Mouse (Mus musculus) hindbrain, embryonic 13.5 days (tissue): ENCODE data around the gene Sntb2. TPM values are rescaled to one million over a fixed set of nuclear protein-coding genes. Genes with fewer than 3 reads are reported as not detected.
"Not testable (repeated sequence)": the region's sequence is repeated elsewhere in the genome, so short reads cannot be mapped to it uniquely, and the experiment has no call there.

Experiments used
- ATAC-seq: fragments of 200-750 bp; cut with Nextera tagmentation; 2 replicates; pipeline ENCODE4 v1.8.0; 2017; ENCODE audit warnings: moderate TSS enrichment; ENCODE audit not compliant: low FRiP score
- H3K27ac ChIP-seq: fragments of 300-500 bp; sonication (generic); 2 replicates; pipeline ENCODE4 v1.5.1; 2015; ENCODE audit warnings: inconsistent platforms, mild to moderate bottlenecking, moderate library complexity
- H3K27me3 ChIP-seq: fragments of 300-500 bp; sonication (generic); 2 replicates; pipeline ENCODE4 v1.6.1; 2015; ENCODE audit warnings: mild to moderate bottlenecking, inconsistent platforms
- H3K36me3 ChIP-seq: fragments of 300-500 bp; sonication (generic); 2 replicates; pipeline ENCODE4 v1.6.1; 2015; ENCODE audit warnings: mild to moderate bottlenecking, inconsistent platforms
- H3K4me1 ChIP-seq: fragments of 300-500 bp; sonication (generic); replicated peaks from 2 replicates; pipeline ENCODE4 v1.6.1; 2015; ENCODE audit warnings: inconsistent platforms
- H3K4me2 ChIP-seq: fragments of 300-500 bp; sonication (generic); 2 replicates; pipeline ENCODE4 v1.6.1; 2015; ENCODE audit warnings: inconsistent platforms, mild to moderate bottlenecking, moderate library complexity
- H3K4me3 ChIP-seq: fragments of 300-500 bp; sonication (generic); 2 replicates; pipeline ENCODE4 v1.5.1; 2015; ENCODE audit warnings: mild to moderate bottlenecking, inconsistent platforms
- H3K9ac ChIP-seq: fragments of 300-500 bp; sonication (generic); 2 replicates; pipeline ENCODE4 v1.6.1; 2015; ENCODE audit warnings: mild to moderate bottlenecking, inconsistent platforms
- H3K9me3 ChIP-seq: fragments of 300-500 bp; sonication (generic); 2 replicates; pipeline ENCODE4 v1.6.1; 2016; ENCODE audit warnings: inconsistent platforms
- WGBS: fragments of 180-500 bp; shearing (Covaris S2); methylation state at CpG from one replicate; pipeline ENCODE4 v1.1.7; 2015; 5-methylcytosine and 5-hydroxymethylcytosine counted together
- polyA plus RNA-seq: library from polyadenylated mRNA; unstranded; fragments of >200 nt; fragmentation: Nextera tagmentation; extraction: Ambion mirVana; gene quantifications from 2 replicates; pipeline ENCODE4 v1.2.1, GENCODE M21; 2015

Sntb2 gene
- polyA plus RNA-seq, 1 experiment from 2014 or later = 7.9 TPM

DNA sequence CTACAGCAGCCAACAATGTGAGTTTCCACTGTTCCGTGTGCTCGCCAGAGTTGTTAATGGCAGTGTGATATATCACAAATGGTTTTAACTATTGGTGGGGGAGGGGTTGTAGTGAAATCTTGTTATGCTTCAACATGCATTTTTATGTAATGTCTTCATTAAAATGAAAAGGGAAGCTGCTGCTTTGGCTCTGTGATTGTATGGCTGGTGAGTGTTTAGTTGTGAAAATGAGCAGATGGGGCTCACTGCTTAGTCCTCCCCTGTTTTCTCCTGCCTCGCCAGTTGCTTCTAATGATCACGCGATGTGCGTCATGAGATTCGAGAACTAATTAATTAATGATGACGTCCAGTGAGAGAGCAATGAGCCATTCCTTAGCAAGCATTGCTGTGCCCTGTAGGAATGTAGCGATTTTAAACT lies 49.9 kb downstream of the Sntb2 start:
- H3K36me3 ChIP-seq = no peaks in the 10 kb centered on the region
- H3K9ac ChIP-seq = 0 out of 2 replicates have a peak overlapping the region, but pooled peaks have one; percentile 13
- no peak overlapping the region for H3K4me3 ChIP-seq
- H3K27me3 ChIP-seq = no peaks in the 10 kb centered on the region
- WGBS = 51% methylated on average over 9 of the region's 9 CpGs
- peaks cover 12% of the 10 kb centered on the region for H3K4me1 ChIP-seq
- ATAC-seq = peak; percentile 71; the same call in 1 of the 2 replicates
- H3K9me3 ChIP-seq = no peaks in the 10 kb centered on the region
- peak overlapping the region; percentile 76 for H3K27ac ChIP-seq
- peak overlapping the region; percentile 15; the same call in 1 of the 2 replicates for H3K4me2 ChIP-seq

DNA sequence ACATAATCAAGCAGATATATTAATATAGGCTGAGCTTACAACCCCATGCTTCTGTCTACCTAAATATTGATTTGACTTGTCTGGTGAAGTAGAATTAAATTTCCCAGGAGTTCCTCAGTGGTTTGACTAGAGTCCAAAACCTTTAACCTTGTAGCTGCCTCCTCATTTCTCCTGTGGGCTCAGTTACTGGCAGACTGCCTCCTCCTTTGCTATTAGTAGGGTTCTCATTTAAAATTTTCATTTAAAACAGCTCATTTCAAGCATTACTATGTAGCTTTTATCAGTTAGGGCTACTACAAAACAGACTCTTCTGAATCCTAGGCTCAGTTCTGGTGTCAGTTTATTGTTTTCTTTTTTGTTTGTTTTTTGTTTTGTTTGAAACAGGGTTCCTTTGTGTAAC lies 50.4 kb downstream of the Sntb2 start:
- Histone ChIP-seq H3K4me1 (peaks cover 12% of the 10 kb centered on the region), H3K36me3 (no peaks in the 10 kb centered on the region), H3K4me3 (no peak overlapping the region), H3K9ac (no peak overlapping the region), H3K27ac (peak overlapping the region; percentile 68), H3K4me2 (no peak overlapping the region), H3K9me3 (no peaks in the 10 kb centered on the region), H3K27me3 (no peaks in the 10 kb centered on the region)
- ATAC-seq = no peak

DNA sequence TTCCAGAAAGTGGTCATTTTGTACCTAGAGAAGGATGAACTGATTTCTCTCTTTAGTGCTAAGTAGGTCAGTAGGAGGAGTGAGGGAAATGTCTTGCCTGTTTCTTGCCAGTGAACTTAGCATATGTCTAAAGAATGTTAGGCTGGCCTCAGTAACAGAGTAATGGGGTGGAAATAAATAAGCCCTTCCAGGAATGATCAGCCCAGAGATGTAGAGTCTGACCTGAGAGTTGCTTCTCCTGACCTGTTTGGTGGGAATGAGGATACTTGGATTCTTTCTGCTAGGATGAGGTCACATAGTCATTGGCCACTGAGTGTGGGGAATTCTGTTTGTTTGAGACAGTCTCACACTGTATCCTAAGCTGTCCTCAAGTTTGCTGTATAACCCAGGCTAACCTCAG lies 52.0 kb downstream of the Sntb2 start:
- Histone ChIP-seq H3K4me2 (no peak overlapping the region), H3K4me3 (no peak overlapping the region), H3K27ac (no peak overlapping the region), H3K27me3 (no peaks in the 10 kb centered on the region), H3K4me1 (peaks cover 12% of the 10 kb centered on the region), H3K36me3 (peaks cover 8% of the 10 kb centered on the region), H3K9me3 (no peaks in the 10 kb centered on the region), H3K9ac (no peak overlapping the region)
- ATAC-seq = no peak

DNA sequence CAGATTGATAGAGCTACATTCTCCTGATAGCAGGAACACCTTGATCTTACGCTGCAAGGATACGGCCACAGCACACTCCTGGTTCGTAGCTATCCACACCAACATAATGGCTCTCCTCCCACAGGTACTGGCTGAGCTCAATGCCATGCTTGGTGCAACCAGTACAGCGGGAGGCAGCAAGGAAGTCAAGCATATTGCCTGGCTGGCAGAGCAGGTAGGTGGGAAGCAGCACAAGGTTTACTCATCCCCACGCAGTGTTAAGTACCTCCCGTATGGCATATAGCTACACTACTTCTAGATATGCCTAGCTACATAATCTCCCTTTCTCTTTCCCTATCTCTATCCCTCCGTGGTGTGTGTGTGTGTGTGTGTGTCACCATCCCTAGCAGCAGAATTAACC lies 55.8 kb downstream of the Sntb2 start:
- H3K27me3 ChIP-seq = no peaks in the 10 kb centered on the region
- no peak overlapping the region for H3K9ac ChIP-seq
- no peak overlapping the region for H3K27ac ChIP-seq
- H3K9me3 ChIP-seq = no peaks in the 10 kb centered on the region
- 92% methylated on average over 7 of the region's 7 CpGs for WGBS
- H3K4me3 ChIP-seq = no peak overlapping the region
- no peaks in the 10 kb centered on the region for H3K4me1 ChIP-seq
- peaks cover 13% of the 10 kb centered on the region for H3K36me3 ChIP-seq
- no peak for ATAC-seq
- no peak overlapping the region for H3K4me2 ChIP-seq

DNA sequence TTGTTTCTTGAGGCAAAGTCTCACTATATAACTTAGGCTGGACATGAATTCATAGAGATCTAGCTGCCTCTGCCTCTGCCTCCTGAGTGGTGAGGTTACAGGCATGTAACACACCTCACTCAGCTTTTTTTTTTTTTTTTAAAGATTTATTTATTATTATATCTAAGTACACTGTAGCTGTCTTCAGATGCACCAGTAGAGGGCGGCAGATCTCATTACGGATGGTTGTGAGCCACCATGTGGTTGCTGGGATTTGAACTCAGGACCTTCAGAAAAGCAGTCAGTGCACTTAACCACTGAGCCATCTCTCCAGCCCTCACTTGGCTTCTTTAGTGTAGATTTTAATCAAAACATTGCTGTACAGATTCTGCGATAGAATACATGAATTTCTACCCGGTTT lies 60.8 kb downstream of the Sntb2 start:
- not testable (repeated sequence) for H3K4me2 ChIP-seq
- WGBS = 89% methylated on average over 4 of the region's 4 CpGs

DNA sequence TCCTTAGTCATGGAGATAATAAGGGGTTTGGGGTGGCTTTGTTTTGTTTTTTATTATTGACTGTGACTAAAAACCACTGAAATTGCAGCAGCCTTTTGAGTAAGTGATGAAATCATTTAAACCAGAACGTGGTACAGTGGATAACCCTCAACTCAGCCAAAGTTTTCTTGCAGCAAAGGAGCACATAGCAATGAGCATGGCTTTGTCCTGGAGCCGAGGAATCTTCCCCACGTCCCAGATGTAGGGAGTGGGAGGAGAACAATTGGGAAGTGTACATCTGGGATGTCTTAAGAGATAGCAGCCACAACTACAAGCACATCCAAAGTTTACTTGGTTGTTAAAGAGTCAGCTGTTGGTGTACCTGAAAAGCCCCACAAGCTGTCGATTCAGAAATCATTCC lies 61.9 kb downstream of the Sntb2 start:
- no peak overlapping the region for H3K27ac ChIP-seq
- no peaks in the 10 kb centered on the region for H3K27me3 ChIP-seq
- WGBS = 89% methylated on average over 4 of the region's 4 CpGs
- H3K4me1 ChIP-seq = no peaks in the 10 kb centered on the region
- no peak for ATAC-seq
- peaks cover 16% of the 10 kb centered on the region for H3K36me3 ChIP-seq
- no peaks in the 10 kb centered on the region for H3K9me3 ChIP-seq
- H3K4me2 ChIP-seq = no peak overlapping the region
- H3K9ac ChIP-seq = no peak overlapping the region
- H3K4me3 ChIP-seq = no peak overlapping the region

More for the DNA sequence above, 60.8 kb downstream of the Sntb2 start:
- H3K9ac ChIP-seq, ATAC-seq, H3K27me3 ChIP-seq, H3K9me3 ChIP-seq, H3K27ac ChIP-seq, H3K4me3 ChIP-seq, H3K4me1 ChIP-seq: not testable (repeated sequence)
- peaks cover 23% of the 10 kb centered on the region for H3K36me3 ChIP-seq

DNA sequence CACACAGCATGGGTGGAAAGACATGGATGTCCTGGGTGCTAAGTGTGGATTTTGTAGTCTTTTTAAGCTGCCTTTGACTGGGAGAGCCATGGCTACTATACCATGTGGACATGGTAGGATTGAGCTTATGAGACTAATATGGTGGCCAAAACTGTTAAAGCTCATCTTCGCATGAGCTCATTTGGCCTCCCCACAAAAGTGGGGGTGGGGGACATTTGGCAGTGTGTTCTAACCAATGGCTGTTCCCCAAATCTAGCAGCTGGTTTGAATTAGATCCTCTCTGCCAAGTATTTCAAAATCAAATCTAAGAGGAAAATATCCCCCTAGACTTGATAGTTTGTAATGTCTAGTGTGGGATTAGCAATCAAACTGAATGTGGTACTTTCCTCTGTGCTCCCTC lies 63.5 kb downstream of the Sntb2 start:
- H3K4me3 ChIP-seq = no peak overlapping the region
- 86% methylated on average over 1 of the region's 1 CpGs for WGBS

DNA sequence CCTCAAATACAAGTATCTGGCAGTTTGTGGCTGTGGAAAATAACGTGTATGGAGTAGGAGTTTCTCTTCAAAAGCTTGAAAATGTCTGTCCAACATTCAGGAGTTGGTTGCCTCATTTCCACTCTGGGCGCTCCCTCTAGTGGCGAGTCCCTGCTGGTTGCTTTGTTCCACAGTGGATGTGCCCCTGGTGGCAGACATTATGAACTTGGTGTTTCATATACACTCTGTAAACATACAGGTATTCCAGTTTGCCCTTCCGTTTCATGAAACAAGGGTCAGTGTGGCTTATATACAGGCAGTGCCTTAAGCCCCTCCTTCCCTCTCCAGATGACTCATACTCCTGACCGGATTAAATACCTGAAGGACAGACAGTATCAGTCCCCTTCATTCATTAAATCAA lies 67.0 kb downstream of the Sntb2 start:
- Histone ChIP-seq H3K4me2 (no peak overlapping the region), H3K36me3 (peaks cover 8% of the 10 kb centered on the region; the same call in 1 of the 2 replicates), H3K9ac (no peak overlapping the region), H3K27ac (no peak overlapping the region), H3K9me3 (no peaks in the 10 kb centered on the region), H3K4me3 (no peak overlapping the region), H3K4me1 (no peaks in the 10 kb centered on the region), H3K27me3 (no peaks in the 10 kb centered on the region)
- peak; percentile 68; the same call in 1 of the 2 replicates for ATAC-seq
- WGBS = 42% methylated on average over 5 of the region's 5 CpGs

More for the DNA sequence above, 63.5 kb downstream of the Sntb2 start:
- Histone ChIP-seq H3K27ac (no peak overlapping the region), H3K9ac (no peak overlapping the region), H3K36me3 (peaks cover 13% of the 10 kb centered on the region; the same call in 1 of the 2 replicates), H3K4me1 (no peaks in the 10 kb centered on the region), H3K9me3 (no peaks in the 10 kb centered on the region), H3K27me3 (no peaks in the 10 kb centered on the region), H3K4me2 (no peak overlapping the region)
- ATAC-seq = no peak

DNA sequence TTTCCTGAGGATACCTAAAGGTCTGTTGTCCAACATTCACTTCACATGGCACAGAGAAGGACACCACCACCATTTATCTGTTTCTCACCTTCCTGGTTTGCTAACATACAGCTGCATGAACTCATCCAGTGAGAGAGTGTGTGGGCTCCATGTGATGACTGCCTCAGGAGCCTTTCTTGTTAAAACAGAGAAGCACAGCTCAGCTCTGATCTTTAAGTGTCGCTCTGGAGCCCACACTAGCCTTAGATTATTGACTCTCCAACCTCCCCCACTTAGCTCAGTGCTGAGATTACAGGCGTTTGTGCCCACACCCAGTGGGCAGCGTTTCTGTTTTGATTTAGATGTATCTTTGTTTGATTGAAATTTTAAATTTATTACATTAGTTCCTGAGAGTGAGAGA lies 72.2 kb downstream of the Sntb2 start:
- Histone ChIP-seq H3K4me2 (no peak overlapping the region), H3K4me1 (no peaks in the 10 kb centered on the region), H3K27ac (no peak overlapping the region), H3K27me3 (no peaks in the 10 kb centered on the region), H3K9me3 (no peaks in the 10 kb centered on the region), H3K36me3 (peaks cover 36% of the 10 kb centered on the region), H3K4me3 (no peak overlapping the region), H3K9ac (no peak overlapping the region)
- no peak for ATAC-seq
- 93% methylated on average over 3 of the region's 3 CpGs for WGBS

DNA sequence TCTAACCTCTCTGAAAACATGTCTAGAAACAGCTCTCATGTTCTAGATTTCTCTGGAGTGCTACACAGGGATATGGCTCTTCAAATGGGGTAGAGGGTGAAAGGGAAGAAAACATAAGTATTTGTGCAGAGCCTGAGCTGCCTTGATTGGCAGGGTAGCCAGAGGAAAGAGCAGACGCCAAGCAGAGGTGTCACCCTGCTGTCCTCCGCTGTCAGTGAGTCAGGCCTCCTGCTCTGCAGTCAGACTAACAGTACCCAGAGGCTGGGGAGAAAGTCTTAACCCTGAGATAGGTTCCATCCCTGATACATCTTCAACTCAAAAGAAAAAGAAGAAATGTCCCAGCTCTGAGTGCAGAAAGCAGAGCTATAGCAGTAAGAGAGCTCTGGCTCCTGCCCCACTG lies 77.1 kb downstream of the Sntb2 start:
- H3K27me3 ChIP-seq = no peaks in the 10 kb centered on the region
- no peaks in the 10 kb centered on the region for H3K4me1 ChIP-seq
- H3K27ac ChIP-seq = no peak overlapping the region
- ATAC-seq = no peak
- H3K36me3 ChIP-seq = peaks cover 32% of the 10 kb centered on the region
- WGBS = 84% methylated on average over 2 of the region's 2 CpGs
- H3K4me3 ChIP-seq = no peak overlapping the region
- H3K9me3 ChIP-seq = no peaks in the 10 kb centered on the region
- no peak overlapping the region for H3K4me2 ChIP-seq
- H3K9ac ChIP-seq = no peak overlapping the region

DNA sequence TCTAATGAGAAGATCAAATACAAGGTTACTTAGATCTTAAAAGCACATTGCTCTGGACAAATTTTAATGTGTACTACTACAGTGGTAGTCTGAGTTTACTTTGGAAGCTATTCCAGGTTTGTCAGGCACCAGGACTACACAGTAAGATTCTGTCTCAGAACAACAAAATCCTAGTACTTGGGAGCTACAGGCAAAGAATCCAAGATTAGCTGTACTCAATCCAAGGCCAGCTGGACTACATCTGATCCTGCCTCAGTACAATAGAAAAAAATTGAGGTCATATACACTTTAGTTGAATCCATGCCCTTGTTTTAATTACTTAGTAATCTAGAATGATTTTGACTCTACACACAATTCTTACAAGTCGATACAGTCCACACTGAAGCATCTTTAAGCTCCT lies 79.4 kb downstream of the Sntb2 start:
- Histone ChIP-seq H3K9me3 (no peaks in the 10 kb centered on the region), H3K4me2 (no peak overlapping the region), H3K36me3 (peaks cover 29% of the 10 kb centered on the region), H3K27me3 (no peaks in the 10 kb centered on the region), H3K9ac (no peak overlapping the region), H3K27ac (no peak overlapping the region), H3K4me1 (no peaks in the 10 kb centered on the region), H3K4me3 (no peak overlapping the region)
- ATAC-seq = no peak
- 93% methylated on average over 1 of the region's 1 CpGs for WGBS

DNA sequence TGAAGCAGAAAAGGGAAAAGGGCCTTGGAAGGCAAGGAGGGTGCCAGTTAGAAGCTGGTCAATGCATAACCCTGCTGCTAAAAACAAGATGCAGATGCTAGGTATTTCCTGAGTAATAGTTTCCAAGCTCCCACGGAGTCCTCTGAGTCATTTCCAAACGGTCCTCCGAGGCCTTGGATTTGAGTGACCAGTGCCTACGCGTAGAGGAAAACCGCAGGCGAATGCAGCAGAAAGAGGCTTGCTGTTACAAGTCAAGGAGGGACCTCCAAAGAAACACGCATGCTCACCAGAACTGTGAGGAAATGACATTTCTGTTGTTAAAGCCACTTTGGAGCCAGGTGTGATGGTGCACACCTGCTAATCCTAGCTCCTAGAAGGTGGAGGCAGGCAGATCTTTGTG lies 87.9 kb downstream of the Sntb2 start:
- Histone ChIP-seq H3K4me3 (no peak overlapping the region), H3K27me3 (0 out of 2 replicates have a peak, but pooled peaks cover 2% of the 10 kb centered on the region), H3K9ac (no peak overlapping the region), H3K27ac (no peak overlapping the region), H3K9me3 (no peaks in the 10 kb centered on the region), H3K4me2 (no peak overlapping the region), H3K36me3 (no peaks in the 10 kb centered on the region), H3K4me1 (no peaks in the 10 kb centered on the region)
- 92% methylated on average over 8 of the region's 8 CpGs for WGBS
- no peak for ATAC-seq

DNA sequence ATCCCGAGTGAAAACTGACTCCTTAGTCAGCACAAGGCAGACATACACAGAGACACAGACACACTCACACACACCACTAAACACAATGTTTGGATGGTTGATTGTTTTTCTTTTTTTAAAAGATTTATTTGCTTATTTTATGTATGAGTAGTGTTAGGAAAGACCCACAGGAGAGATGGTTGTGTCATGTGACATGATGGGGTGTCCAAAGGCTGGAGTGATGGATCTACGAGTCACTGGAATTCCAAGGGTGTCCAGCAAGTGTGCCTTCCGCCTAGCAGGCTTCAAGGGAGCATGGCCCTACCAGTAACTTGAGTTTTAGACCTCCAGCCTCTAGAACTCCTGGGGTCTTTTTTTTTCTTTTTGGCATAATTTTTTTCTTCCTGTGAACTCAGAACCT lies 93.8 kb downstream of the Sntb2 start:
- 0 out of 2 replicates have a peak, but pooled peaks cover 2% of the 10 kb centered on the region for H3K27me3 ChIP-seq
- peaks cover 21% of the 10 kb centered on the region for H3K4me1 ChIP-seq
- H3K27ac ChIP-seq = no peak overlapping the region
- H3K4me2 ChIP-seq = no peak overlapping the region
- no peak for ATAC-seq
- H3K9ac ChIP-seq = no peak overlapping the region; the same call in 1 of the 2 replicates
- no peaks in the 10 kb centered on the region for H3K9me3 ChIP-seq
- no peak overlapping the region for H3K4me3 ChIP-seq
- 86% methylated on average over 3 of the region's 3 CpGs for WGBS
- H3K36me3 ChIP-seq = 0 out of 2 replicates have a peak, but pooled peaks cover under 1% of the 10 kb centered on the region
